14 mouse cellular contexts compared by ENCODE assay signal in genomic region chr10:4976557-4976956, GRCm38 (mm10).
"Had no signal": no experiment of that assay in that cellular context is flagged by ENCODE, and none has a peak within 500 bp of the region (broad histone marks: within the 10 kb centered on the region; RNA-seq: fewer than 3 reads in every experiment).

No protein-coding gene starts in this region.

- DNase-seq: gastrocnemius, postnatal 14 days; gastrocnemius, postnatal 36 days; heart, adult 11 months; heart, adult 2 months; heart, postnatal 14 days; heart, postnatal 36 days; kidney, adult 11 months; kidney, adult 2 months; kidney, adult 9 months; kidney, postnatal 14 days; kidney, postnatal 36 days; layer of hippocampus, adult 9-11 months; layer of hippocampus, postnatal 36 days; left cerebral cortex, postnatal 4 days had no signal
